Mouse (Mus musculus) liver, embryonic 14.5 days (tissue): ENCODE results near the gene Rrbp1. TPM values are rescaled to one million over a fixed set of nuclear protein-coding genes. Genes with fewer than 3 reads are reported as not detected.

Experiments
- ATAC-seq: fragments of 200-750 bp; cut with Nextera tagmentation; 2 replicates; pipeline ENCODE4 v1.8.0; 2017; ENCODE audit warnings: moderate number of reproducible peaks, mild to moderate bottlenecking, moderate library complexity; ENCODE audit not compliant: insufficient read depth
- DNase-seq, 3 experiments: peaks; one replicate each; pipeline ENCODE4 v3.0.0-alpha.2; 2012 to 2013; ENCODE audit warnings: low read depth in 3 of 3, low spot score in 3 of 3
- H3K27ac ChIP-seq: fragments of 300-500 bp; sonication (generic); 2 replicates; pipeline ENCODE4 v1.5.1; 2014; ENCODE audit warnings: moderate library complexity, mild to moderate bottlenecking, control low read depth, inconsistent platforms
- H3K27me3 ChIP-seq: fragments of 300-500 bp; sonication (generic); 2 replicates; pipeline ENCODE4 v1.6.1; 2014; ENCODE audit warnings: mild to moderate bottlenecking, low read length, moderate library complexity; ENCODE audit not compliant: control insufficient read depth, insufficient read depth
- H3K36me3 ChIP-seq: fragments of 300-500 bp; sonication (generic); replicated peaks from 2 replicates; pipeline ENCODE4 v1.6.1; 2014; ENCODE audit warnings: low read depth; ENCODE audit not compliant: control insufficient read depth, insufficient read depth
- H3K4me1 ChIP-seq, 2 experiments: fragments of 200-500 bp in 1 of 2; fragments of 300-500 bp in 1 of 2; sonication (generic) in 1 of 2; replicated peaks; 2 replicates each; pipeline ENCODE4 v1.6.1; 2012 to 2014; ENCODE audit warnings: antibody characterized with exemption in 1 of 2, inconsistent platforms in 1 of 2, low read length in 1 of 2; ENCODE audit not compliant: control insufficient read depth in 2 of 2, insufficient read depth in 2 of 2
- H3K4me2 ChIP-seq: fragments of 300-500 bp; sonication (generic); 2 replicates; pipeline ENCODE4 v1.6.1; 2014; ENCODE audit warnings: low read depth, mild to moderate bottlenecking, control low read depth, moderate library complexity
- H3K4me3 ChIP-seq, 2 experiments: fragments of 200-500 bp in 1 of 2; fragments of 300-500 bp in 1 of 2; sonication (generic) in 1 of 2; 2 replicates each; pipeline ENCODE4 v1.5.1; 2012 to 2014; ENCODE audit warnings: low read depth in 2 of 2, low read length in 2 of 2, mild to moderate bottlenecking in 2 of 2, control low read depth in 1 of 2, inconsistent platforms in 1 of 2, moderate library complexity in 1 of 2; ENCODE audit not compliant: insufficient read depth in 1 of 2
- H3K9ac ChIP-seq: fragments of 300-500 bp; sonication (generic); replicated peaks from 2 replicates; pipeline ENCODE4 v1.6.1; 2014; ENCODE audit warnings: mild to moderate bottlenecking, control low read depth, moderate library complexity
- H3K9me3 ChIP-seq: fragments of 300-500 bp; sonication (generic); 2 replicates; pipeline ENCODE4 v1.6.1; 2016; ENCODE audit warnings: low read length, mixed read lengths; ENCODE audit not compliant: control insufficient read depth
- CTCF ChIP-seq: IDR thresholded peaks from 2 replicates; pipeline ENCODE4 v1.5.1; 2016; ENCODE audit warnings: antibody characterized with exemption, low read depth, control low read depth
- EP300 ChIP-seq: IDR thresholded peaks from 2 replicates; pipeline ENCODE4 v1.6.1; 2016; ENCODE audit warnings: antibody characterized with exemption, low read depth
- WGBS: fragments of 180-500 bp; shearing (Covaris S2); extraction: QIAGEN DNeasy Blood & Tissue Kit; methylation state at CpG from one replicate; pipeline ENCODE4 v1.1.7; 2014; ENCODE audit not compliant: insufficient replicate concordance; 5-methylcytosine and 5-hydroxymethylcytosine counted together
- polyA plus RNA-seq, 2 experiments: library from polyadenylated mRNA; depleted of rRNA in 1 of 2; stranded (reverse) in 1 of 2; unstranded in 1 of 2; fragments of >200 nt; fragmentation: Nextera tagmentation in 1 of 2; extraction: Ambion mirVana in 1 of 2; gene quantifications; 2 replicates each; pipeline versions ENCODE4 v1.2.1 to v1.2.3; 2012 to 2014

Gene Rrbp1
- polyA plus RNA-seq, 2 experiments: 39.6 to 83.7 TPM

DNA sequence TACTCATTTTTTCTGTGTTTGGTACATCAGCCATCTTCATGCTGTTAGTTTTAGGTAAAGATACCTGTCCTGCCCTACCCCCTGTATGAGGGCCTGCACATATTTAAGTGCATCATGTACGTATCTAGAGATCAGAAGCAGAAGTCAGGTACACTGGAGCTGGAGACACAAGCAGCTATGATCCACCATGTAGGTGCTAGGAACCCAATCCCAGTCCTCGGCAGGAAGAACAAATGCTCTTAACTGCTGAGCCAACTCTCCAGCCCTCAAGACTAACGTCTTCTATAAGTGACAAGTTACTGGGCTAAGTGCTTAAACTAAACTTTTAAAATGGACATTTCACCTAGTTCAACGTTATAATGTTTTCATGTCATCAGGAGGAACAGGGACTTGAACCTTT, 3.9 kb downstream of the Rrbp1 start:
- Histone ChIP-seq H3K4me1 (peaks cover 7 to 41% of the 10 kb centered on the region in 2 experiments), H3K36me3 (no peaks in the 10 kb centered on the region), H3K4me3 (no peak overlapping the region), H3K27me3 (no peaks in the 10 kb centered on the region), H3K9me3 (no peaks in the 10 kb centered on the region), H3K27ac (no peak overlapping the region), H3K9ac (no peak overlapping the region), H3K4me2 (peak overlapping the region; percentile 9; the same call in 1 of the 2 replicates)
- no peak for ATAC-seq
- WGBS: 73% methylated on average over 4 of the region's 4 CpGs
- TF ChIP-seq CTCF (no peak), EP300 (no peak)
- DNase-seq: no peak

DNA sequence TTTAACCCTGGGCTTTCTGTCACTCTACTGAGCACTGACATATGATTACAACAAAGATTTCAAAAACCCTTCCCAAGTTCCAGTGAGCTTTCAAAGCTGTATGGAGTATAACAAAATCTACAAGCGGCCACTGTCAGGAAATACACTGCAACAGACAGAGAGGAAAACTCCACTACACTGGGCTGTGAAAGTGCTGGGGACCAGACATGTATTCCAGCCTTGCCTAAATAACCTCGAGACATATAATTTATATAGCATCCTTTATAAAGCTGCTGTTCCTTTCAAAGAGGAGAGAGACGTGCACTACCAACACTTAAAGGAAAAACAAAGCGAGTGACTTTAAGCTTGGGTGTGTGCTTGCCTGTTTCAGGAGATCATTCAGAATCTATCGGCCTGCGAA, 4.4 kb downstream of the Rrbp1 start:
- H3K27ac ChIP-seq: no peak overlapping the region
- no peaks in the 10 kb centered on the region for H3K27me3 ChIP-seq
- DNase-seq (no peak), ATAC-seq (no peak)
- H3K9ac ChIP-seq: no peak overlapping the region
- peak overlapping the region; percentile 9; the same call in 1 of the 2 replicates for H3K4me2 ChIP-seq
- H3K4me3 ChIP-seq: no peak overlapping the region
- H3K9me3 ChIP-seq: no peaks in the 10 kb centered on the region
- H3K36me3 ChIP-seq: no peaks in the 10 kb centered on the region
- peaks cover 6 to 43% of the 10 kb centered on the region in 2 experiments for H3K4me1 ChIP-seq
- WGBS: 78% methylated on average over 6 of the region's 6 CpGs
- TF ChIP-seq CTCF (no peak), EP300 (no peak)

DNA sequence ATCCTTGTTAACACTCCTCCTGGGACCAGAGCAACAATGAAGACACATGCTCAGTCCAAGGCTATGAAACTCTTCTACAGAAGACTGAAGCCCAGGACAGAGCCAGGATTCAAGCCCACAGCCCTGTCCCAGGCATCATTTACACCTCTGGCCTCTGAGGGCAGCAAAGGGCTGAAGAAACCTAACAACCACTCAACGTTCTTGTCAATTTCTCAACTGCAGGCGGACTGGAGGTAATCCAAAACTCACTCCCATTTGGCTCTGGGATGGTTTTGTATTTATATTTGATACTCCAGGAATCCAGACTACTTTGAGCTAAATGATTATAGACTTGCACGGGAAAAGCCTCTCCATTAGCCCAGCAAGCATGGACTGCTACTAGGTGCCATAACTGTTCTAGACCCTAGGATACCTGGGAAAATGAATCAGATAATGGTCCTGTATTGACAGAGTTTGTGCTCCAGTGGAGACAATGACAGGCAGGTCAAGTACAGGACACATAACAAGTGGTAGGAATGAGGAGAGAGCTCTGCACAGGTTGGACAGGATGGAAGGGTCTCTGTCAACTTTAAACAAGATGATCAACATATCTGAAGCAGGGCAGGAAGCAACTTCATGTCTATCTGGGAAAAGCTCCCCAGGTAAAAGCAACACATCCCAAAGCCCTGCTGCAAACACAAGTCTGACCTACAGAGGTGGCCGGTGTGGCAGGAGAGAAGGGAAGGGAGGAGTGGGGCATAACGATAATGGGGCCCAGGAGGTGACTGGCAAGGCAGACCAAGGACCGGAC, 5.7 kb downstream of the Rrbp1 start:
- no peak overlapping the region for H3K9ac ChIP-seq
- no peaks in the 10 kb centered on the region for H3K27me3 ChIP-seq
- peaks cover 4 to 41% of the 10 kb centered on the region in 2 experiments for H3K4me1 ChIP-seq
- DNase-seq: no peak
- no peaks in the 10 kb centered on the region for H3K9me3 ChIP-seq
- no peak overlapping the region for H3K4me3 ChIP-seq
- peak overlapping the region; percentile 2; the same call in 1 of the 2 replicates for H3K4me2 ChIP-seq
- no peak overlapping the region for H3K27ac ChIP-seq
- H3K36me3 ChIP-seq: no peaks in the 10 kb centered on the region
- no peak for TF ChIP-seq CTCF
- no peak for TF ChIP-seq EP300
- WGBS: 51% methylated on average over 6 of the region's 6 CpGs
- no peak for ATAC-seq

DNA sequence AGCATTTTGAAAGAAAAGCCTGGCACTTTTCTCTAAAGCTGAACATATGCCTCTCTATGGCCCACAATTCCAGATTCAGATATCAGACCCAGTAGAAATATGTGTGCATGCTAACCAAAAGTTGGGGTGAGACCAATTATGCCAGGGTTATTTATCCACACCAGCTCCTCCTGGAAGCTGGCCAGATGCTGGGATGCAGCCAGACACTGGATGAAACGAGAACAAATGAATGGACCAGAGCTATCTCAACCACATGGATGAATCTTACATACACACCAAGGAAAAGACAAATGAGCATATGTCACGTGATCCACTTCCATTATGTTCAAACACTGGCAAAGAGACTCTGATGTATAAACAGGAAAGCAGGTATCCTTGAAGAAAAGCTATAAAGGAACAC, 7.5 kb downstream of the Rrbp1 start:
- ATAC-seq: no peak
- no peak overlapping the region for H3K4me2 ChIP-seq
- no peak overlapping the region for H3K9ac ChIP-seq
- no peak overlapping the region for H3K27ac ChIP-seq
- no peak for DNase-seq
- 60% methylated on average over 2 of the region's 2 CpGs for WGBS
- TF ChIP-seq CTCF (no peak), EP300 (no peak)
- no peak overlapping the region for H3K4me3 ChIP-seq
- H3K9me3 ChIP-seq: no peaks in the 10 kb centered on the region
- H3K27me3 ChIP-seq: no peaks in the 10 kb centered on the region
- H3K4me1 ChIP-seq: peaks cover 4 to 30% of the 10 kb centered on the region in 2 experiments; a peak in 3 of 4 replicates
- no peaks in the 10 kb centered on the region for H3K36me3 ChIP-seq

DNA sequence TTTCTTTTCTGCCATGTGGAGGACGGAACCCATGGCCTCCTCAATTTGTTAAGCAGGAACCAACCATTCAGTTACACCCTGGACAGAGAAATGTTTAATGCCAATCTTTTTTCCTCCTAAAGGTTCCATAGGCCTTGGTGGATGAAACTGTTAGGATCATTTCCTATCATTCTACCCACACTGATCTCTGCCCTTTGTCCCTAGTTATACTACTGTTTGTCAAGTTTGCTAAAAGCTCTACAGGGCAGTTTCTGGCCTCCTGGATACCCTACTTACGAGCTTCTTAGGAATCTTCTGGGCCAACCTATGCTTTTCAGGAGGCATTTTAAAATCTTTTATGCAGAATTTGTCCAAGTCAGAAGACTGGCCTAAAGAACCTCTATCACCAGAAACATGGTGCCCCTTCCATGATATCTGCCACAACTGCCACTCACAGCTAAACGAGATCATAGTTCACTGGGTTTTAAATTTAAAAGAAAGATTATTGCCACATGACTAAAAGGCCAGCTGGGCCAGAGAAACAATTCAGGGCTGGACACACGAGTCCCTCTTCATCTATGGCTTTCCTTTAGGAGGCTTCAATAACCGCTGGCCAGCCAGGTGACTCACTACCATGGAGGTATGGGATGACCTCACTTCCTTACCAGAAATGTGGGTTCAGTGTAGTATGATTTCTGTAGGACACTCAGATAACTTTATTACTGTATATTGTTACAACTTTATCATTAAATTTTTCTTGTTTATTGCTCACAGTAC, 8.7 kb downstream of the Rrbp1 start:
- Histone ChIP-seq H3K4me2 (no peak overlapping the region), H3K36me3 (no peaks in the 10 kb centered on the region), H3K9ac (no peak overlapping the region), H3K9me3 (no peaks in the 10 kb centered on the region), H3K4me3 (no peak overlapping the region), H3K27me3 (no peaks in the 10 kb centered on the region), H3K4me1 (peaks cover 4 to 31% of the 10 kb centered on the region in 2 experiments; a peak in 3 of 4 replicates), H3K27ac (no peak overlapping the region)
- WGBS: 62% methylated on average over 5 of the region's 5 CpGs
- DNase-seq (no peak), ATAC-seq (no peak)
- no peak for TF ChIP-seq EP300
- no peak for TF ChIP-seq CTCF
